Mouse (Mus musculus) cortical plate, adult 2 months (tissue): ENCODE data around the gene Plekho1. TPM values are rescaled to one million over a fixed set of nuclear protein-coding genes. Genes with fewer than 3 reads are reported as not detected.

Experiments
- H3K27ac ChIP-seq: fragments of 200-500 bp; 2 replicates; pipeline ENCODE4 v1.5.1; 2012; ENCODE audit warnings: low read length, control low read depth, inconsistent platforms; ENCODE audit not compliant: insufficient read depth
- H3K4me1 ChIP-seq: fragments of 200-500 bp; 2 replicates; pipeline ENCODE4 v1.6.1; 2011; ENCODE audit warnings: low read length; ENCODE audit not compliant: control insufficient read depth, insufficient read depth
- H3K4me3 ChIP-seq: fragments of 200-500 bp; 2 replicates; pipeline ENCODE4 v1.5.1; 2011; ENCODE audit warnings: mild to moderate bottlenecking, low read length, control low read depth; ENCODE audit not compliant: insufficient read depth
- CTCF ChIP-seq: fragments of 200-500 bp; IDR thresholded peaks from 2 replicates; pipeline ENCODE4 v1.5.1; 2011; ENCODE audit warnings: mild to moderate bottlenecking, control low read depth, low read length; ENCODE audit not compliant: insufficient read depth; ENCODE audit errors: extremely low read depth
- POLR2A ChIP-seq: fragments of 200-500 bp; IDR thresholded peaks from 2 replicates; pipeline ENCODE4 v1.6.1; 2011; ENCODE audit warnings: mild to moderate bottlenecking, low read length, control low read depth; ENCODE audit not compliant: insufficient read depth; ENCODE audit errors: extremely low read depth
- polyA plus RNA-seq: library from polyadenylated mRNA; depleted of rRNA; stranded (reverse); fragments of >200 nt; gene quantifications from 2 replicates; pipeline ENCODE4 v1.2.3, GENCODE M21; 2012

Plekho1 gene
- polyA plus RNA-seq, 1 experiment, result 133 TPM

DNA sequence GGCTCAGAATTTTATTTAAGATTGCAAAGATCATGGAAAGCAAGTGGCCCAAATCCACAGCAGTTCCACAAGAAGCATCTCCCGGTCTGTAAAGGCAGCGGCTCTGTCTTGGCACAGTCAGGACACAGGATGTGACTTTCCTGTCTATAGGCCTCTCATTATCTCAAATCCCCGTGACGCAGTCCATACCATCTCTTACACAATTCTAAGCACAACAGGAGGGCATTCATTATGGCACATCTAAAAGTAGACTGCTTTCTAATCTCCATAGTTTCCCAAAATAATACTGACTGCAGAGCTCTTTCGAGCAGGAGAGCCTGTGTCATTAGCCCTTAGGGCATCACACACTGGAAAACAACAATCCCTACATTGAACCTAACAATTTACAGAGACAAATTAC lies 17.0 kb upstream of the Plekho1 start:
- no peak overlapping the region for H3K27ac ChIP-seq
- TF ChIP-seq POLR2A (no peak), CTCF (no peak)
- no peaks in the 10 kb centered on the region; the same call in none of the 2 replicates for H3K4me1 ChIP-seq
- no peak overlapping the region for H3K4me3 ChIP-seq

DNA sequence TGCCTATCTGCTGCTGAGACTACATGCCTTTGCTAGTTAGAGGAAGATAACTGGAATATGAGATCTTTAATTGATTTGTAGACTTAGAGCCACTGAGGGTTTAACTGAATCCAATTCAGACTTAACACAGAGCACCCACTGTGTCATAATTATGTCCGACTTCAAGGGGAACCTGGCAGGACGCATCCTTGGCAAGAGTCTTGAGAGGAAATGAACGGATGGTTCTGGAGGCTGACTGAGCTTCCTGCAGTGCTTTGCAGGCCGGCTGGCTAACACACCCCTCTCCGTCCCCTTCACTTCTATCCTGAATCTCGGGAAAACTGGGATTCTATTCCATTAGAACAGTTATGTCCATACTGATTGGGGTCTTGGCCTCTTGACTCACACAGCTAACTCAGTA lies 12.7 kb upstream of the Plekho1 start:
- Histone ChIP-seq H3K4me3 (no peak overlapping the region), H3K4me1 (no peaks in the 10 kb centered on the region; the same call in none of the 2 replicates), H3K27ac (no peak overlapping the region)
- TF ChIP-seq POLR2A (no peak), CTCF (no peak)

DNA sequence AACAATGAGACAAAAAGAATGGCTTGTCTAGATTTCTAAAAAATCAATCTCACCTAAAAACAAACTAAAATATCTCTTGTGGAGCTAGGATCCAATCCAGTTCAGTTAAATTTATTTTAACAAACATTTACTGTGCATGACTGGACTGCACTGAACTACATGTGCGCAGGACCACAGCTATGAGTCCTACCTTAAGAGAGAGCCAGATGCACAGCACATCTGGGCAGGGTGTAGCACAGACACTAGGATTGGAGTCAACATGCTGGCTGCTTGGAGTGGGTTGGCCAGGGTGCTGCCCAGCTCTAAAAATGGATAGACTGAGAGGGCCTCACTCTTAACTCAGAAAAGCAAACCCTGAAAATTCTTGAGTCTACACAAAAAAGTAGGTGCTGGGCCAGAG lies 5.8 kb upstream of the Plekho1 start:
- no peak for TF ChIP-seq CTCF
- no peak for TF ChIP-seq POLR2A
- peaks cover 15% of the 10 kb centered on the region for H3K4me1 ChIP-seq
- no peak overlapping the region for H3K4me3 ChIP-seq
- H3K27ac ChIP-seq, result peak overlapping the region; percentile 75

DNA sequence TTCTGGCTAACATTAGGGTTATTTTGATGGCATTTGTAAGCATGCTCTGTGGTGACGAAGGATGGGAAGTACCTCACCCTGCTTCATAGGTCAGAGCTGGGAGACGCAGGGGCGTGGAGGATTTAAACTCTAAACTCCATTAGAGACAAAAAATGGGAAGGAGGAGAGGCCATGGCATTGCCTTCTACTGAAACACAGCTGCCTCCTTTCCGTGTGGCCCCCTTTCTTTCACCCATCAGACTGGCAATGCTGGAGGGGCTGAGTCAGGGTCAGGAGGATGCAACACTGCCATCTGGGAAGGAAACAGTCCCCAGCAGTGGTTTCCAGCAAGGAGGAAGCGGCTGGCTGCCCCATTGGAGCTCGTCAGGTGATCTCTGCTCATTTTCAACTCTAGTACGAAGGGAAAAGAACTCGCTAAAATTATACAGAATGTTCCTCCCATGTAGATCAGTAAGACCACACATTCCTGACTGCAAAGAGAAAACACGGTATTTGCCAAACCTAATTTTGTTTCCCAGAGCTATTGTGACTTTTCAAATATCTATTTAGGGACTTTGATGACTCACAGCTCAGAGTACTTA lies 5.2 kb upstream of the Plekho1 start:
- H3K27ac ChIP-seq, result peak overlapping the region; percentile 45

DNA sequence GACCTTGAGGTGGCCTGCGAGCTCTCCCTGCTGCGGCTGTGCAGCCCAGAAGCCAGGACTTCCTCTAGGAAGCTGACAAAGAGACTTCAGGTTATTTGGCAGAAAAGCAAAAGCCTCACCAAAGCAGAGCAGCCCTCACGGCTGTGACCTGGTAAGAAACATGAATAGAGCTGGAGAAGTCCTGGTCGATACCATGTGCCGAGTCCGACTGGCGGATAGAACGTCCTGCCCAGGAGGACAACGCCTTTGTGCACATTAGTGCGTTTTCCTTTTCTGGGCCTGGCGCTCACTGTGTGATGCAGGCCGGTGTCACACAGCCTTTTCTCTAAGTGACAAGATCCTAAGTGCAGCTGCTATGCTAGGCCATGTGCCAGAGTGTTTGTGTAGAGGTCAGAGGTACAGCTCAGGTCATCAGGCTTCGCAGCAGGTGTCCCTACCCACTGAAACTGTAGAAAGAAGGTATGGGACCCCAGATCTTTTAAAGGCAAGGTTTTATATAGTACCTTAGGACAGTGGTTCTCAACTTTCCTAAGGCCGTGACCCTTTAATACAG lies 4.4 kb upstream of the Plekho1 start:
- peaks cover 15% of the 10 kb centered on the region for H3K4me1 ChIP-seq
- no peak overlapping the region; the same call in 1 of the 2 replicates for H3K27ac ChIP-seq
- TF ChIP-seq POLR2A, result no peak
- no peak for TF ChIP-seq CTCF
- no peak overlapping the region for H3K4me3 ChIP-seq

More for the DNA sequence above, 5.2 kb upstream of the Plekho1 start:
- TF ChIP-seq POLR2A, result no peak
- H3K4me1 ChIP-seq, result peaks cover 15% of the 10 kb centered on the region
- no peak overlapping the region for H3K4me3 ChIP-seq

DNA sequence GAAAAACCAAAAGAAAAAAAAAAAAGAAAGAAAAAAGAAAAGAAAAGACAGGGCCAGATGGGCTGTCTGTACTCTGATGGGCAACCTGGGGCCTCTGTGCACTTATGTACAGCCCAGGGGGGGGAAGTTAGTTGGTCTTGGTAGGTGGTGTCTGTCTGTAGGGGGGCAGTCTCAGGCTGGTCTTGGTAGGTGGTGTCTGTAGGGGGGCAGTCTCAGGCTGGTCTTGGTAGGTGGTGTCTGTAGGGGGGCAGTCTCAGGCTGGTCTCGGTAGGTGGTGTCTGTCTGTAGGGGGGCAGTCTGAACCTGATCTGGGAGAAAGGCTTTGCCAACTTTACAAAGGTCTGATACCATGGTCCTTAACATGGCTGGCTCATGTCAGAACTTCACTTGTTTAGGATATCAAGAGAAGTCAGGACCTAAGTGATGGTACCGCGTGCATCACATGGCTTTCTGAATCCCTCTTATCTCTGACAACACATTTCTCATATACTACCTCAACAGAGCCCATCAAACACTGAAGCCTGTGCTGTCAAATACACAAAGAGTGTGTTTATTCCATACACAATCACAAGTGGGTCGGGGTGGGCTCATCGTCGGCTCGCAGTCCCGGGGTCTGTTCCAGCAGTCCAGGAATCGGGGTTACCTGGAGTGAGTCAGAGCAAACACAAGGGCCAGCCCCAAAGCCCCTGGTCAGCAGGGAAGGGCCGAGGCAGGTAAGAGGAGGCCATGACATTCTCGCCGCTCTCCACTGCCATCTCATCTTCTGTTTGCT lies 3.7 kb upstream of the Plekho1 start:
- H3K4me3 ChIP-seq, result no peak overlapping the region
- no peak overlapping the region for H3K27ac ChIP-seq
- H3K4me1 ChIP-seq, result peaks cover 15% of the 10 kb centered on the region
- no peak for TF ChIP-seq POLR2A
- TF ChIP-seq CTCF, result no peak

DNA sequence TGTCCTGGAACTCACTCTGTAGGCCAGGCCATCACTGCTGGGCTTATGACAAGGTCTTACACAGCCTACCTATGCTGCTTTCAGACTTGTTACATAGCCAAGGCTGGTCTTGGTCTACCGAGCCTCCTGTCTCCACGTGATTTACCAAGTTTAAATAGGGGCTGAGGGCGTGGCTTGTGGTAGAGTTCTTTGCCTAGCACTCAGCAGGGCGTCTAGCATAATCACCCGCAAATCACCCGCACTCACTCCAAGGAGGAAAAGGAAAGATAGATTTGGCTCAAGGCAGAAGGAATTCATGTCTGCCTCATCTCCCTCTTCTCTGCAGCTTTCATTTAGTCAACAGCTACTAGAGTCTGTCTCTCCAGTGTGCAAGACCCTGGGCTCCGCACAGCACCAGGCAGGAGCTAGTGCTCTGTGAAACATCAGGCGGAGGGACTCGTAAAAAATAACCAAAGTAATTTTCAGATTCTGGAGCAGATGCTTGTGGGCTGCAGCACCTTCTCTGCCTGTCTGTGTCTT lies 1.5 kb upstream of the Plekho1 start:
- Histone ChIP-seq H3K4me1 (peaks cover 19% of the 10 kb centered on the region), H3K27ac (peak overlapping the region; percentile 68), H3K4me3 (peak overlapping the region; percentile 77; the same call in 1 of the 2 replicates)
- no peak for TF ChIP-seq POLR2A
- no peak for TF ChIP-seq CTCF

DNA sequence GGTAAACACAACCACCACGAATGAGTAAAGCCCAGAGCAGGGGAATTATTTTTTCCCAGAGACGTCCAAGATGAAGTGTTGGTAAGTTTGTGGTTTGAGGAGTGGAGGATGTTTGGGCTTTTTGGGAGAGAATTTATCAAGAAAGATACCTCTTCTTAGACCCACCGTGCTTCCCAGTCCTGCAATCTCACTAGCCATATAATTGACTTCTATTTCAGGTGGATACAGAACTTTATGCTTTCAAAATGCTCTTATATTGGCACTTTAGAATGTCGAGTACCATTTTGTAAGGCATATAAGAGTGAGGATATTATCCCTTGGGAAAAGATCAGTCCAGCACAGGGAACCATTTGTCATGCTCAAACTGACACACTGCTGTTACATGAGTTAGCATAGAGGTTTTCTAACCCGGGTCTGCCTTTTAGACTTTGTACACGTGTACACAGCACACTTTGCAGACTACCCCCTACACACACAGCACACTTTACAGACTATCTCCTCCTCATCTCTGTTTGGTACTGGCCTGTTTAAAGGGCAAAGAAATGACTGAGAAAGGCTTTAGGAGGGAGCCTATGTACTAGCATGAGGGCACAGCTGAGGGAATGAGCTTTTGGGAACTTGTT lies 761 bp upstream of the Plekho1 start:
- TF ChIP-seq CTCF, result no peak
- TF ChIP-seq POLR2A, result no peak
- Histone ChIP-seq H3K27ac (peak overlapping the region; percentile 75), H3K4me1 (peaks cover 14% of the 10 kb centered on the region), H3K4me3 (peak overlapping the region; percentile 77)

DNA sequence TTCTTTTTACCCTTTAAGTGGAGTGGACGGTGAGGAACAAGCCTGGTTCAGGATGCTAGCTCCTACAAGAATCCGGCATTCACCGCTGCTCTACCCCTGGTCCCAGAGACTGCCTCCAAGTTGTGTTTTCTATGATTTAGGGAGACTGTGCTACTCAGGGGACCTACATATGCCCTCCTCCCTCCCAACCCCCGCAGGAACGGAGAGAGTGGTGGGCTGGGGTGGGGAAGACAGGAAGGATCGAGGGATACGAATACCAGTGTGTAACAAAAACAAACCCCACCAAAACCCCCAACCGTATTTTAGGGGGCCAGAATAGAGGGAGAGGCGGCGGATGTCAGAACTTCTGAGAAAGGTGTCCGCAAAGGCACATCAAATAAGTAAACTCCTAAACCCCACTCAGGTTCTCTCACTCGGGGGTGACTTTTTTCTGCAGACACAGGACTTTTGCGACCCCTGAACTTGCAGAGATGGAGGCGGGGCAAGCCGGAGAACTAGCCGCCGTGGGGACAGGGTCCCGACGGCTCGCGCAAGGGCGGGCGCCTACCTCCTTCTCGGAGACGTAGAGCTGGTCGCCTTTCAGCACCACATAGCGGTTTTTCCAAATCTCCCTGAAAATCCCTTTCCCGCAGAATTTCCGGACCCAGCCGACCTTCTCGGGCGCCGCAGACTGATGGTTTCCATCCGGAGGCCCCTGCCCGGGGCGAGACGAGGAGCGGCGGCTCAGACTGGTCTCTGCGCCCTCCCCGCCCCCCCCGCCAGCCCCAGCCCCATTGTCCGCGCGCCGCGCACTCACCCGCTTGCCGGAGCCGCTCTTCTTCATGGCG lies 613 bp downstream of the Plekho1 start:
- Histone ChIP-seq H3K4me1 (peaks cover 10% of the 10 kb centered on the region), H3K4me3 (peak overlapping the region; percentile 77), H3K27ac (peak overlapping the region; percentile 82)
- TF ChIP-seq POLR2A (no peak), CTCF (no peak)
